Mouse (Mus musculus): Measurements from ENCODE around the gene Grid2. TPM values are rescaled to one million over a fixed set of nuclear protein-coding genes. Genes with fewer than 3 reads are reported as not detected.

Grid2 gene
- polyA plus RNA-seq, 1 experiment from 2014 or later, result 0.31 TPM

GRCm38 (mm10) chr6:64490313-64491067 lies 1234.8 kb downstream of the Grid2 start:
- no peak for ATAC-seq (replicated peaks; ENCODE audit: insufficient number of reproducible peaks, low FRiP score, low TSS enrichment, low read depth)
- Histone ChIP-seq H3K9me3 (replicated peaks; ENCODE audit: control insufficient read depth, low read length) (no peaks in the 10 kb centered on the region), H3K36me3 (replicated peaks; ENCODE audit: control insufficient read depth, insufficient read depth, low read depth, low read length) (no peaks in the 10 kb centered on the region), H3K4me2 (ENCODE audit: low read depth, low read length) (no peak overlapping the region), H3K9ac (replicated peaks; ENCODE audit: low read length) (no peak overlapping the region), H3K27ac (replicated peaks; ENCODE audit: low read depth, low read length) (no peak overlapping the region), H3K4me3 (ENCODE audit: low read depth, low read length) (no peak overlapping the region), H3K27me3 (ENCODE audit: control insufficient read depth, insufficient read depth, low read length) (no peaks in the 10 kb centered on the region), H3K4me1 (ENCODE audit: control insufficient read depth, insufficient read depth, low read length) (no peaks in the 10 kb centered on the region)
- no peak for DNase-seq (ENCODE audit: low spot score)
- 75% methylated on average over 4 of the region's 4 CpGs for WGBS

GRCm38 (mm10) chr6:64504394-64504793 lies 1248.7 kb downstream of the Grid2 start:
- ATAC-seq (replicated peaks; ENCODE audit: insufficient number of reproducible peaks, low FRiP score, low TSS enrichment, low read depth), result peak; percentile 59; the same call in 1 of the 2 replicates
- peak; percentile 40 for DNase-seq (ENCODE audit: low spot score)

GRCm38 (mm10) chr6:64542168-64542567 lies 1286.5 kb downstream of the Grid2 start:
- Histone ChIP-seq H3K36me3 (replicated peaks; ENCODE audit: control insufficient read depth, insufficient read depth, low read depth, low read length) (no peaks in the 10 kb centered on the region), H3K27ac (replicated peaks; ENCODE audit: low read depth, low read length) (no peak overlapping the region), H3K4me2 (ENCODE audit: low read depth, low read length) (no peak overlapping the region), H3K9me3 (replicated peaks; ENCODE audit: control insufficient read depth, low read length) (no peaks in the 10 kb centered on the region), H3K27me3 (ENCODE audit: control insufficient read depth, insufficient read depth, low read length) (no peaks in the 10 kb centered on the region), H3K4me3 (ENCODE audit: low read depth, low read length) (no peak overlapping the region), H3K9ac (replicated peaks; ENCODE audit: low read length) (no peak overlapping the region), H3K4me1 (ENCODE audit: control insufficient read depth, insufficient read depth, low read length) (no peaks in the 10 kb centered on the region)
- 80% methylated on average over 3 of the region's 3 CpGs for WGBS
- DNase-seq (ENCODE audit: low spot score) (no peak), ATAC-seq (replicated peaks; ENCODE audit: insufficient number of reproducible peaks, low FRiP score, low TSS enrichment, low read depth) (no peak)

More at GRCm38 (mm10) chr6:64504394-64504793, 1248.7 kb downstream of the Grid2 start:
- 25% methylated on average over 1 of the region's 1 CpGs for WGBS
- no peaks in the 10 kb centered on the region for H3K9me3 ChIP-seq (replicated peaks; ENCODE audit: control insufficient read depth, low read length)
- H3K4me1 ChIP-seq (ENCODE audit: control insufficient read depth, insufficient read depth, low read length), result no peaks in the 10 kb centered on the region
- H3K9ac ChIP-seq (replicated peaks; ENCODE audit: low read length), result no peak overlapping the region
- H3K27ac ChIP-seq (replicated peaks; ENCODE audit: low read depth, low read length), result no peak overlapping the region
- H3K4me2 ChIP-seq (ENCODE audit: low read depth, low read length), result no peak overlapping the region
- H3K4me3 ChIP-seq (ENCODE audit: low read depth, low read length), result no peak overlapping the region
- no peaks in the 10 kb centered on the region for H3K36me3 ChIP-seq (replicated peaks; ENCODE audit: control insufficient read depth, insufficient read depth, low read depth, low read length)
- no peaks in the 10 kb centered on the region for H3K27me3 ChIP-seq (ENCODE audit: control insufficient read depth, insufficient read depth, low read length)

GRCm38 (mm10) chr6:64553645-64554044 lies 1298.0 kb downstream of the Grid2 start:
- Histone ChIP-seq H3K9me3 (replicated peaks; ENCODE audit: control insufficient read depth, low read length) (no peaks in the 10 kb centered on the region), H3K4me1 (ENCODE audit: control insufficient read depth, insufficient read depth, low read length) (no peaks in the 10 kb centered on the region), H3K27ac (replicated peaks; ENCODE audit: low read depth, low read length) (no peak overlapping the region), H3K27me3 (ENCODE audit: control insufficient read depth, insufficient read depth, low read length) (no peaks in the 10 kb centered on the region), H3K36me3 (replicated peaks; ENCODE audit: control insufficient read depth, insufficient read depth, low read depth, low read length) (no peaks in the 10 kb centered on the region), H3K4me2 (ENCODE audit: low read depth, low read length) (no peak overlapping the region), H3K9ac (replicated peaks; ENCODE audit: low read length) (no peak overlapping the region), H3K4me3 (ENCODE audit: low read depth, low read length) (no peak overlapping the region)
- ATAC-seq (replicated peaks; ENCODE audit: insufficient number of reproducible peaks, low FRiP score, low TSS enrichment, low read depth) (no peak), DNase-seq (ENCODE audit: low spot score) (no peak)
- WGBS, result 77% methylated on average over 3 of the region's 3 CpGs

- DNase-seq (ENCODE audit: low spot score) (no peak), ATAC-seq (replicated peaks; ENCODE audit: insufficient number of reproducible peaks, low FRiP score, low TSS enrichment, low read depth) (no peak)
- no peaks in the 10 kb centered on the region for H3K27me3 ChIP-seq (ENCODE audit: control insufficient read depth, insufficient read depth, low read length)
- 86% methylated on average over 4 of the region's 4 CpGs for WGBS
- no peak overlapping the region for H3K4me2 ChIP-seq (ENCODE audit: low read depth, low read length)
- H3K4me1 ChIP-seq (ENCODE audit: control insufficient read depth, insufficient read depth, low read length), result no peaks in the 10 kb centered on the region
- H3K4me3 ChIP-seq (ENCODE audit: low read depth, low read length), result no peak overlapping the region
- no peaks in the 10 kb centered on the region for H3K36me3 ChIP-seq (replicated peaks; ENCODE audit: control insufficient read depth, insufficient read depth, low read depth, low read length)
- no peaks in the 10 kb centered on the region for H3K9me3 ChIP-seq (replicated peaks; ENCODE audit: control insufficient read depth, low read length)
- H3K9ac ChIP-seq (replicated peaks; ENCODE audit: low read length), result no peak overlapping the region
- H3K27ac ChIP-seq (replicated peaks; ENCODE audit: low read depth, low read length), result no peak overlapping the region
Observed at GRCm38 (mm10) chr6:64555220-64555619, 1299.5 kb downstream of the Grid2 start.

GRCm38 (mm10) chr6:64568599-64568998 lies 1312.9 kb downstream of the Grid2 start:
- WGBS, result 73% methylated on average over 5 of the region's 5 CpGs
- Histone ChIP-seq H3K9me3 (replicated peaks; ENCODE audit: control insufficient read depth, low read length) (no peaks in the 10 kb centered on the region), H3K9ac (replicated peaks; ENCODE audit: low read length) (no peak overlapping the region), H3K4me2 (ENCODE audit: low read depth, low read length) (no peak overlapping the region), H3K4me3 (ENCODE audit: low read depth, low read length) (no peak overlapping the region), H3K27ac (replicated peaks; ENCODE audit: low read depth, low read length) (no peak overlapping the region), H3K4me1 (ENCODE audit: control insufficient read depth, insufficient read depth, low read length) (no peaks in the 10 kb centered on the region), H3K36me3 (replicated peaks; ENCODE audit: control insufficient read depth, insufficient read depth, low read depth, low read length) (no peaks in the 10 kb centered on the region), H3K27me3 (ENCODE audit: control insufficient read depth, insufficient read depth, low read length) (no peaks in the 10 kb centered on the region)
- DNase-seq (ENCODE audit: low spot score) (peak; percentile 39), ATAC-seq (replicated peaks; ENCODE audit: insufficient number of reproducible peaks, low FRiP score, low TSS enrichment, low read depth) (no peak)

- no peak overlapping the region for H3K9ac ChIP-seq (replicated peaks; ENCODE audit: low read length)
- no peak overlapping the region for H3K4me3 ChIP-seq (ENCODE audit: low read depth, low read length)
- no peaks in the 10 kb centered on the region for H3K36me3 ChIP-seq (replicated peaks; ENCODE audit: control insufficient read depth, insufficient read depth, low read depth, low read length)
- H3K27ac ChIP-seq (replicated peaks; ENCODE audit: low read depth, low read length), result no peak overlapping the region
- H3K4me2 ChIP-seq (ENCODE audit: low read depth, low read length), result no peak overlapping the region
- H3K27me3 ChIP-seq (ENCODE audit: control insufficient read depth, insufficient read depth, low read length), result no peaks in the 10 kb centered on the region
- H3K9me3 ChIP-seq (replicated peaks; ENCODE audit: control insufficient read depth, low read length), result no peaks in the 10 kb centered on the region
- H3K4me1 ChIP-seq (ENCODE audit: control insufficient read depth, insufficient read depth, low read length), result no peaks in the 10 kb centered on the region
- ATAC-seq (replicated peaks; ENCODE audit: insufficient number of reproducible peaks, low FRiP score, low TSS enrichment, low read depth) (no peak), DNase-seq (ENCODE audit: low spot score) (no peak)
- 73% methylated on average over 3 of the region's 3 CpGs for WGBS
Observed at GRCm38 (mm10) chr6:64581338-64581737, 1325.7 kb downstream of the Grid2 start.

- DNase-seq (ENCODE audit: low spot score) (no peak), ATAC-seq (replicated peaks; ENCODE audit: insufficient number of reproducible peaks, low FRiP score, low TSS enrichment, low read depth) (no peak)
- Histone ChIP-seq H3K4me3 (ENCODE audit: low read depth, low read length) (no peak overlapping the region), H3K4me2 (ENCODE audit: low read depth, low read length) (no peak overlapping the region), H3K9ac (replicated peaks; ENCODE audit: low read length) (no peak overlapping the region), H3K36me3 (replicated peaks; ENCODE audit: control insufficient read depth, insufficient read depth, low read depth, low read length) (no peaks in the 10 kb centered on the region), H3K27ac (replicated peaks; ENCODE audit: low read depth, low read length) (no peak overlapping the region), H3K4me1 (ENCODE audit: control insufficient read depth, insufficient read depth, low read length) (no peaks in the 10 kb centered on the region), H3K9me3 (replicated peaks; ENCODE audit: control insufficient read depth, low read length) (no peaks in the 10 kb centered on the region), H3K27me3 (ENCODE audit: control insufficient read depth, insufficient read depth, low read length) (no peaks in the 10 kb centered on the region)
- 83% methylated on average over 7 of the region's 7 CpGs for WGBS
Observed at GRCm38 (mm10) chr6:64588487-64589205, 1333.0 kb downstream of the Grid2 start.
